Mouse (Mus musculus): ENCODE measurements at regions not wholly inside any gene's neighbourhood (a gene's known extent, or its start where the extent isn't known, plus 50 kb on each side); places are given as distances from the start of the nearest gene placed in this dataset.

- Histone ChIP-seq H3K27ac (ENCODE audit: control insufficient read depth, insufficient read depth, low read depth, low read length, poor library complexity) (no peak overlapping the region), H3K4me1 (ENCODE audit: control insufficient read depth, insufficient read depth, low read length) (no peaks in the 10 kb centered on the region), H3K4me3 (replicated peaks; ENCODE audit: control insufficient read depth, low read depth, low read length) (no peak overlapping the region)
- TF ChIP-seq POLR2A (IDR thresholded peaks at IDR 0.05; ENCODE audit: borderline replicate concordance, control insufficient read depth, low read depth, low read length) (no peak), CTCF (IDR thresholded peaks at IDR 0.05; ENCODE audit: control insufficient read depth, insufficient read depth, low read length) (no peak)
- 80% methylated on average over 8 of the region's 8 CpGs for WGBS
Measured at GRCm38 (mm10) chr17:80786061-80786851, 58.0 kb upstream of the Map4k3 start.

- TF ChIP-seq CTCF (IDR thresholded peaks at IDR 0.05; ENCODE audit: control insufficient read depth, insufficient read depth, low read length) (no peak), POLR2A (IDR thresholded peaks at IDR 0.05; ENCODE audit: borderline replicate concordance, control insufficient read depth, low read depth, low read length) (no peak)
- Histone ChIP-seq H3K4me1 (ENCODE audit: control insufficient read depth, insufficient read depth, low read length) (no peaks in the 10 kb centered on the region), H3K27ac (ENCODE audit: control insufficient read depth, insufficient read depth, low read depth, low read length, poor library complexity) (no peak overlapping the region), H3K4me3 (replicated peaks; ENCODE audit: control insufficient read depth, low read depth, low read length) (no peak overlapping the region)
- 88% methylated on average over 8 of the region's 8 CpGs for WGBS
Measured at GRCm38 (mm10) chr17:80785476-80785875, 57.2 kb upstream of the Map4k3 start.

DNA sequence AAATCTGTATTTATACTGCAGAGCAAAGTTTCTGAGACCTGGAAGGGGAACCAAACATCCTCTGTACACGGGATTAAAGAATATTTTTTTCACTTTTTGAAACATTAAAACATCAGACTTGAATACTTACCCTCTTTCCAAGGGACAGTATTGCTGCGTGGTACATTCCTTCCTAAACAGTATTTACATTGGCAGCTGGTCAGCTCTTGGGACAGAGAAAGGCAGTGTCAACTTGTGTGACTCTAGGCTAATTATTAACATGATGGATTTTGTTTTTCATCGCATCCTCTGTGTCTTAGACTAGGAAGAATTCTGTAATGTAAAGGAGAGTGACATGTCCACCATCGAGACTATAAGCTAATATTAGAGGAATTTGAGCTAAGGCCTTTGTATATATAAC lies 56.8 kb upstream of the Map4k3 start:
- no peak for TF ChIP-seq CTCF (IDR thresholded peaks at IDR 0.05; ENCODE audit: control insufficient read depth, insufficient read depth, low read length)
- TF ChIP-seq POLR2A (IDR thresholded peaks at IDR 0.05; ENCODE audit: borderline replicate concordance, control insufficient read depth, low read depth, low read length): no peak
- H3K4me3 ChIP-seq (replicated peaks; ENCODE audit: control insufficient read depth, low read depth, low read length): no peak overlapping the region
- H3K4me1 ChIP-seq (ENCODE audit: control insufficient read depth, insufficient read depth, low read length): no peaks in the 10 kb centered on the region
- 77% methylated on average over 4 of the region's 4 CpGs for WGBS
- no peak overlapping the region for H3K27ac ChIP-seq (ENCODE audit: control insufficient read depth, insufficient read depth, low read depth, low read length, poor library complexity)

DNA sequence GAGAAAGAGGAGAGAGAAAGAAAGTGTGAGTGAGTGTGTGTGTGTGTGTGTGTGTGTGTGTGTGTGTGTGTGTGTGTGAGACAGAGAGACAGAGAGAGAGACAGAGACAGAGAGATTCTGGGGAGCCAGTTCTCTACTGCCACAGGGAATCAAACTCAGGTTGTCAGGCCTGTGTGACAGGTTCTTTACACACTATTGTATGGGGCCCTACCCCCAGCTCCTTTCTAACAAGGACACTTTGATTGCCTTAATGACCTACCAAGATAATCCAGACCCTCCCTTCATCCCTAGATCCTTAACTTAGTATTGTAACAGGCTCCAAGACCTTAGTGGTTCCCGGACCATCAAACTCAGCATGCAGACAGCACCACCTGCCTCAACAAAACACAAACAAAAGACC lies 53.9 kb upstream of the Map4k3 start:
- Histone ChIP-seq H3K4me3 (replicated peaks; ENCODE audit: control insufficient read depth, low read depth, low read length) (no peak overlapping the region), H3K27ac (ENCODE audit: control insufficient read depth, insufficient read depth, low read depth, low read length, poor library complexity) (no peak overlapping the region), H3K4me1 (ENCODE audit: control insufficient read depth, insufficient read depth, low read length) (no peaks in the 10 kb centered on the region)
- no peak for TF ChIP-seq CTCF (IDR thresholded peaks at IDR 0.05; ENCODE audit: control insufficient read depth, insufficient read depth, low read length)
- TF ChIP-seq POLR2A (IDR thresholded peaks at IDR 0.05; ENCODE audit: borderline replicate concordance, control insufficient read depth, low read depth, low read length): no peak
- 85% methylated on average over 1 of the region's 1 CpGs for WGBS

DNA sequence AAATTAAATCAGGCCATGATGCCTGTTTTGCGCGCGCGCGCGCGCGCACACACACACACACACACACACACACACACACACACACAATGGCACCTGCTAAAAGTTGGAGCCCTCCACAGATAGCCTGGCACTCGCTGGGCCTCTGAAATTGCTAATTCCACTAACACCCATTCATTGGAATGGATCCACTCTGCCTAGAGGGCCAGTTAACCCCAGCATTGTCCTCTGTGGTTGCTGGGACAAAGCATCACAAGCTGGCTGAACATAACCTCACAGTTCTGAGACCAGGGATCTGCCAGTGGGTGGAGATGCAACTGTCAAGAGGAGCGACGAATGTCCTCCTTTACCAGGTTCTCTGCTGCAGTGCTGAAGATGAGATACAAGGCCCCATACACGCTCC lies 53.3 kb upstream of the Map4k3 start:
- Histone ChIP-seq H3K27ac (ENCODE audit: control insufficient read depth, insufficient read depth, low read depth, low read length, poor library complexity) (no peak overlapping the region), H3K4me3 (replicated peaks; ENCODE audit: control insufficient read depth, low read depth, low read length) (no peak overlapping the region), H3K4me1 (ENCODE audit: control insufficient read depth, insufficient read depth, low read length) (no peaks in the 10 kb centered on the region)
- 93% methylated on average over 12 of the region's 12 CpGs for WGBS
- no peak for TF ChIP-seq POLR2A (IDR thresholded peaks at IDR 0.05; ENCODE audit: borderline replicate concordance, control insufficient read depth, low read depth, low read length)
- no peak for TF ChIP-seq CTCF (IDR thresholded peaks at IDR 0.05; ENCODE audit: control insufficient read depth, insufficient read depth, low read length)

GRCm38 (mm10) chr17:80780303-80780702 lies 52.0 kb upstream of the Map4k3 start:
- 80% methylated on average over 7 of the region's 7 CpGs for WGBS
- Histone ChIP-seq H3K27ac (ENCODE audit: control insufficient read depth, insufficient read depth, low read depth, low read length, poor library complexity) (no peak overlapping the region), H3K4me1 (ENCODE audit: control insufficient read depth, insufficient read depth, low read length) (no peaks in the 10 kb centered on the region), H3K4me3 (replicated peaks; ENCODE audit: control insufficient read depth, low read depth, low read length) (no peak overlapping the region)
- TF ChIP-seq CTCF (IDR thresholded peaks at IDR 0.05; ENCODE audit: control insufficient read depth, insufficient read depth, low read length) (no peak), POLR2A (IDR thresholded peaks at IDR 0.05; ENCODE audit: borderline replicate concordance, control insufficient read depth, low read depth, low read length) (no peak)

DNA sequence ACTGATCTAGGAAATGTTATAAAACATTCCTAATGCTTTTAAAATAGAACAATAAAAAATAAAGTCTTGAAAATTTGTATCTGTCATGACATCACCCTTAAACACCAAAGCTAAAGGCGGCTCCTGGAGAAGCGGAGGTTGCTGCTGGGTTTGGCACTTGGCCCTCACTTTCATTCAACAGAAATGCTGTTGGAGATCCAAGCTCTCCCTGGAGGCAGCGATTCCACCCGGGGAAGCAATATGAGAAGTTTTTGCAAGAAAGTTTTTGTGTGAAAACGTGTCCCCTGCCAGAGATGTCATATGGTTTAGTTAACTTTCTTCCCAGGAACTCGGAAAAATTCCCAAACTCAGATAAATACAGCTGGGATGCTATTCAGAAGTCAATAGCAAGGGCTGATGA lies 51.5 kb upstream of the Map4k3 start:
- TF ChIP-seq POLR2A (IDR thresholded peaks at IDR 0.05; ENCODE audit: borderline replicate concordance, control insufficient read depth, low read depth, low read length) (no peak), CTCF (IDR thresholded peaks at IDR 0.05; ENCODE audit: control insufficient read depth, insufficient read depth, low read length) (no peak)
- Histone ChIP-seq H3K27ac (ENCODE audit: control insufficient read depth, insufficient read depth, low read depth, low read length, poor library complexity) (no peak overlapping the region), H3K4me1 (ENCODE audit: control insufficient read depth, insufficient read depth, low read length) (no peaks in the 10 kb centered on the region), H3K4me3 (replicated peaks; ENCODE audit: control insufficient read depth, low read depth, low read length) (no peak overlapping the region)
- WGBS: 80% methylated on average over 6 of the region's 6 CpGs
